Mouse (Mus musculus) liver, embryonic 11.5 days (tissue): Measurements from ENCODE around the gene Ldah. TPM values are rescaled to one million over a fixed set of nuclear protein-coding genes. Genes with fewer than 3 reads are reported as not detected.
A peak's percentile ranks its signal among the peaks of the same experiment; 100 is the strongest.

ENCODE experiments used
- ATAC-seq: fragments of 200-750 bp; cut with Nextera tagmentation; replicated peaks from 2 replicates; pipeline ENCODE4 v1.8.0; 2017; ENCODE audit warnings: moderate number of reproducible peaks, mild to moderate bottlenecking, moderate TSS enrichment, moderate library complexity; ENCODE audit not compliant: low FRiP score
- DNase-seq: peaks from one replicate; pipeline ENCODE4 v3.0.0-alpha.2; 2017; ENCODE audit warnings: low spot score
- H3K27ac ChIP-seq: fragments of 300-500 bp; sonication (generic); 2 replicates; pipeline ENCODE4 v1.5.1; 2014; ENCODE audit warnings: mild to moderate bottlenecking, low read depth, low read length, control low read depth
- H3K27me3 ChIP-seq: fragments of 300-500 bp; sonication (generic); replicated peaks from 2 replicates; pipeline ENCODE4 v1.6.1; 2014; ENCODE audit warnings: low read length, mixed read lengths; ENCODE audit not compliant: control insufficient read depth, insufficient read depth
- H3K36me3 ChIP-seq: fragments of 300-500 bp; sonication (generic); 2 replicates; pipeline ENCODE4 v1.6.1; 2014; ENCODE audit warnings: mild to moderate bottlenecking, low read length, moderate library complexity, mixed read lengths; ENCODE audit not compliant: control insufficient read depth, insufficient read depth
- H3K4me1 ChIP-seq: fragments of 300-500 bp; sonication (generic); replicated peaks from 2 replicates; pipeline ENCODE4 v1.6.1; 2014; ENCODE audit warnings: low read length, mixed read lengths; ENCODE audit not compliant: control insufficient read depth, insufficient read depth
- H3K4me2 ChIP-seq: fragments of 300-500 bp; sonication (generic); 2 replicates; pipeline ENCODE4 v1.6.1; 2014; ENCODE audit warnings: mild to moderate bottlenecking, control low read depth, moderate library complexity
- H3K4me3 ChIP-seq: fragments of 300-500 bp; sonication (generic); 2 replicates; pipeline ENCODE4 v1.5.1; 2014; ENCODE audit warnings: low read depth, low read length, control low read depth
- H3K9ac ChIP-seq: fragments of 300-500 bp; sonication (generic); 2 replicates; pipeline ENCODE4 v1.6.1; 2014; ENCODE audit warnings: low read depth, low read length, control low read depth
- H3K9me3 ChIP-seq: fragments of 300-500 bp; sonication (generic); 2 replicates; pipeline ENCODE4 v1.6.1; 2016; ENCODE audit warnings: low read length, inconsistent platforms, mixed read lengths; ENCODE audit not compliant: control insufficient read depth
- WGBS: fragments of 180-500 bp; shearing (Covaris S2); extraction: QIAGEN DNeasy Blood & Tissue Kit; methylation state at CpG from one replicate; pipeline ENCODE4 v1.1.7; 2014; 5-methylcytosine and 5-hydroxymethylcytosine counted together
- polyA plus RNA-seq: library from polyadenylated mRNA; unstranded; fragments of >200 nt; fragmentation: Nextera tagmentation; extraction: Ambion mirVana; gene quantifications from 2 replicates; pipeline ENCODE4 v1.2.1, GENCODE M21; 2014

The Ldah gene
- polyA plus RNA-seq, 1 experiment from 2014 or later, result 57.2 TPM

DNA sequence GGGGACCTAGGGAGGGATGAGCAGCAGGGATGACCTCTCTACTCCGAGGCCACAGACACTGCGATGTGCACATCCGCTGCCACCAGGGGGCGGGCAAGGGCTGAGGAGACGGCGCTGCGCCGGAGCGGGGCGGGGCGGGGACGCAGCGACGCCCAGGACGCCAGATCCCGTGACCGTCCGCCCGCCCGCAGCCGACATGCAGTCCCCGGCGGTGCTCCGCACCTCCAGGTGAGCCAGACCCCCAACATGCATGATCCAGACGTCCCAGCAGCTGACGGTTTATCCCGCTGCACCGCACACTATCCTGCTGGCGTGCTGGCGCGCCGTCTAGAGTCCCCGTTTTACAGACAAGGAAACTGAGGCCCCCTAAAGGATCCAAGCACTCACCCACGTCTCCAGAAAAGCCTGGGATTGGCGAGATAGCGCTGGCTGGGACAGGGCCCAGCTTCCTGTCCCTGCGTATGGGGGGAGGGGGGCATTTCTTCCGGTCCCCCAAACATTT is 105.4 kb downstream of the Ldah start, which contains the start of gene Hs1bp3:
TSS of gene Hs1bp3 (plus strand) at position 163 of the 502 bp plus-strand sequence.
- no peaks in the 10 kb centered on the region for H3K9me3 ChIP-seq
- ATAC-seq (peak; percentile 87), DNase-seq (peak; percentile 89)
- H3K9ac ChIP-seq, result peak within 1 kb of the TSS; percentile 77
- H3K27me3 ChIP-seq, result peaks cover 21% of the 10 kb centered on the region
- H3K4me2 ChIP-seq, result peak within 1 kb of the TSS; percentile 94
- 0% methylated on average over 36 of the region's 38 CpGs for WGBS
- peaks cover 1% of the 10 kb centered on the region; the same call in 1 of the 2 replicates for H3K36me3 ChIP-seq
- H3K4me3 ChIP-seq, result peak within 1 kb of the TSS; percentile 76
- H3K4me1 ChIP-seq, result no peaks in the 10 kb centered on the region
- no peak within 1 kb of the TSS for H3K27ac ChIP-seq

DNA sequence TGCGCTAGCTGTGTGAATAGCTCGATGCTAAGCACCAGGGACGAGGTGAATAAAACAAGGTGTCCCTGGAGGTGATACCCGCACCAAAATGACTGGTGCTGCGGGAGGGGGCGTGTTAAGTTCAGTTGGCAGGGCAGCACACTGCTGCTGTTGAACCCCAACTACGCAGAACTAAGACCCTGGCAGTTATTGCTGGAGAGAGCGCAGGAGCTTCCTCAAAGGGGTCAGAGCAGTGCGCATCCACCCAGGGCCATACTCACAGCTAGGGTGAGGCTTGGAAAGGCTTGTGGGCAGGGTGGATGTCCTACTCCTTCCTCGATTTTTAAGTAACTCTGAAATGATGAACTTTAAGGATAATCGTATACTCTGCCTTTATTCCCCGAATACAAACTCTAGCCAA is 105.9 kb downstream of the Ldah start:
- peaks cover 3% of the 10 kb centered on the region; the same call in 1 of the 2 replicates for H3K36me3 ChIP-seq
- H3K4me3 ChIP-seq, result peak overlapping the region; percentile 76
- H3K9me3 ChIP-seq, result no peaks in the 10 kb centered on the region
- ATAC-seq (no peak), DNase-seq (no peak)
- peaks cover 21% of the 10 kb centered on the region for H3K27me3 ChIP-seq
- H3K9ac ChIP-seq, result peak overlapping the region; percentile 77
- H3K4me2 ChIP-seq, result peak overlapping the region; percentile 94
- no peak overlapping the region for H3K27ac ChIP-seq
- WGBS, result 19% methylated on average over 12 of the region's 12 CpGs
- H3K4me1 ChIP-seq, result no peaks in the 10 kb centered on the region

DNA sequence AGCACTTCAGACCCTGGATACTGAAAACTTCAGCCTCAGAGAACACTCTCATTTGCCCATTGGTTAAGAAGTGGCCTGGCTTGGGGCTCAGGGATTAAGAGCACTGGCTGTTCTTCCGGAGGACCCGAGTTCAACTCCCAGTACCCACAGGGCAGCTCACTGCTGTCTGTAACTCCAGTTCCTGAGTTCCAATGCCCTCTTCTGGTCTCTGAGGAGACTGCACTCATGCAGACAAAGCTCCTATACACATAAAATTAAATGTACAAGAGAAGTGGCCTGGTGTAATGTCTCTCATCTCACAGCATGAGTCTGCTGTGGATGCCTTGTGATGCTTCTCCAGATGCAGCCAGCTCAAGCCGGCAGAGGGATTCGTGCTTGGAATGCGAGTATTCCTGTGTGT is 108.6 kb downstream of the Ldah start:
- no peak overlapping the region for H3K9ac ChIP-seq
- DNase-seq, result no peak
- no peak for ATAC-seq
- H3K36me3 ChIP-seq, result peaks cover 3% of the 10 kb centered on the region; the same call in 1 of the 2 replicates
- H3K4me2 ChIP-seq, result no peak overlapping the region
- H3K27ac ChIP-seq, result no peak overlapping the region
- H3K9me3 ChIP-seq, result no peaks in the 10 kb centered on the region
- peaks cover 4% of the 10 kb centered on the region for H3K27me3 ChIP-seq
- WGBS, result 82% methylated on average over 5 of the region's 5 CpGs
- H3K4me1 ChIP-seq, result no peaks in the 10 kb centered on the region
- no peak overlapping the region for H3K4me3 ChIP-seq

DNA sequence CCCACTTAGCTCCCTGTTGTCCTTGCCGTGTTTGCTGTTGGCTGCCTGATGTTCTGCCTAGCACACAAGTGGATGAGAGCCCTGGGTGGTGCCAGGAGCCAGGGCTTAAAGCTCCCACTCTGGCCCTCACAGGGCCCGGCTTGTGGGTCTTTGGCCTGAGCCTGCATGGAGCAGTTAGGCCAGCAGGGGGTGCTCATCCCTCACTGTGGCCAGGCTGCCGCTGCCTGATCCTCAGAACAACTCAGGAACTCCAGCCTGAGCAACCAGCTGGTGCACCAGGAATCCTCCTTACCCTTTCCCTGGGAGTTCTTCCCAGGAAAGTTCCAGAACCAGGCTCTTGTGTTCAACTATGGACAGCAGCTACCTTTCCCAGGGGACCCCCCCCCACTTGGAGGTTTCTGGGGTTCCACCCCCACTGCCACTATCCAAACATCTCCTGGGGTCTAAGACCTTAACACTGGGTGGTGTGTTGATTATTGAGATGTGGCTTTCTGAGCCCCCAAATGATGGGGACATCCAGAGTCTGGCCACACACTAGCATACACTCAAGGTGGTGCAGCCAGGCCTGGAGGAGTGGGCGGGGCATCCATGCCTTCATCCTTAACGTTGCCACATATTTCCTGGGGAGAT is 112.3 kb downstream of the Ldah start:
- Histone ChIP-seq H3K27ac (no peak overlapping the region), H3K4me1 (no peaks in the 10 kb centered on the region), H3K9me3 (no peaks in the 10 kb centered on the region), H3K4me3 (no peak overlapping the region), H3K9ac (no peak overlapping the region), H3K36me3 (peaks cover 3% of the 10 kb centered on the region; the same call in 1 of the 2 replicates), H3K4me2 (no peak overlapping the region), H3K27me3 (no peaks in the 10 kb centered on the region)
- no peak for ATAC-seq
- DNase-seq, result peak; percentile 62
- WGBS, result 43% methylated on average over 5 of the region's 5 CpGs

DNA sequence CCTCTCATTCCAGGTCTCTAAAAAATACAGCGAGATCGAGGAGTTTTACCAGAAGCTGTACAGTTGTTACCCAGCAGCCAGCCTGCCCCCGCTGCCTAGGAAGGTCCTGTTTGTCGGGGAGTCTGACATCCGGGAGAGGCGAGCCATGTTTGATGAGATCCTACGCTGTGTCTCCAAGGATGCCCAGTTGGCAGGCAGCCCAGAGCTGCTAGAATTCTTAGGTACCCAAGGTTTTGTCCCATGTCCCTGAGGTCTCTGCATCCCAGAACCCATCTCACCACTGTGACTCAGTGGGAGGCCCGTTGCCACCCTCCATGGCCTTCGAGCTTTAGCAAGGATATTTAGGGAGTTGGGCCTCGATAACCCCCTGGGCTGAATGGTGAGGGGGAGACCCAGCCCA is 113.6 kb downstream of the Ldah start:
- Histone ChIP-seq H3K4me3 (no peak overlapping the region), H3K27me3 (no peaks in the 10 kb centered on the region), H3K27ac (no peak overlapping the region), H3K9ac (no peak overlapping the region), H3K4me1 (no peaks in the 10 kb centered on the region), H3K9me3 (no peaks in the 10 kb centered on the region), H3K4me2 (no peak overlapping the region), H3K36me3 (peaks cover 3% of the 10 kb centered on the region; the same call in 1 of the 2 replicates)
- DNase-seq (no peak), ATAC-seq (no peak)
- 90% methylated on average over 10 of the region's 10 CpGs for WGBS

DNA sequence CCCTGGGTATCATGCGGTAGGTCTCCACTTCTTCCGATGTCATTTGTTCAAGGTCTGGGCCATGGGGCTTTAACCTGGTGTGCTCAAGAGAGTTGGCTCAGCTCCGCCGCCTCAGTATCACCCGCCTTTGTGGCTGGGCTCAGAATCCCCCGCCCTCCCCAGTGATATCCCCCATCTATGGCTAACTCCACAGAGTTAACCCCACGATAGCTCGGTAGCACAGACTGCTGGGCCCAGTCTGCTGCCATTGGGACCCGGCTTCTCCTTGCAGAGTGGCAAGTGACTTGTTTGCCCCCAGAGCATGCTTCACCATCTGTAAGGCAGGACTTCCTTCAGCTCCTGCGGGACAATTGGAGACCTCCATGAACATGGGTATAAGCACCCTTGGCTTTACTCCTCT is 116.2 kb downstream of the Ldah start:
- 79% methylated on average over 10 of the region's 10 CpGs for WGBS
- no peak for DNase-seq

DNA sequence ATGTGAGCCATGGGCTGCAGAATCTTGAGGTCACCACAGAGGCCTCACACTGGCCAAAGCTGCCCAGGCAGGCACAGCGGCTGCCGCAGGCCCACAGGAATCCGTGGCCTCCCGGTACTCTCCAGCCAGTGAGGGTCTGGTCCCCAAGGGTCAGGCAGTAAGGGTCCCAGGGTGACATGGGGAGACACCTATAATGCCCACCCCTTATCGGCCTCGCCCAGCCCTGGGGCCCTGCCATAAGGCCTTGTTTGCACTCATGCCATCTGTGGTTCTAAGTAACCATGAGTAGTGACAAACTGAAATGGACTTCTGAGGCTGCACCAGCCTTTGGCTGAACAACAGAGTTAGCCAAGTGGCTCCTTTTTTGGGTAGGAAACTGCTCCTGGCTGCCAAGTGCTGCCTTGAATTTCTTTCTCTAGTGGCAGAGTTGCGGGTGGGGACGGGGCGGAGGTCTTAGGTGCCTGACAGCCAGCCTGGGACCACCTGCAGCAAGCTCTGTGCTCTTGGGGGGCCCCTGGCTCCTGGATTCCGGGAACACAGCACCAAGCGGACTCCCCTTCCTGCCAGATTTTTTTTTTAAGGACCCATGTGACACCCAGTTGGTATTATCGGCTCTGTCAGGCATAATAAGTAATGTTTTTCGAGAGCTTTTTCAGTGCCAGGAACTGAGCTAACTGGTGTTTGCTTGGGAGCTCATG is 117.5 kb downstream of the Ldah start:
- Histone ChIP-seq H3K9me3 (no peaks in the 10 kb centered on the region), H3K27me3 (no peaks in the 10 kb centered on the region), H3K9ac (no peak overlapping the region), H3K4me1 (no peaks in the 10 kb centered on the region), H3K4me3 (no peak overlapping the region), H3K27ac (no peak overlapping the region), H3K36me3 (peaks cover 4% of the 10 kb centered on the region; the same call in 1 of the 2 replicates), H3K4me2 (no peak overlapping the region)
- DNase-seq (no peak), ATAC-seq (no peak)
- WGBS, result 91% methylated on average over 13 of the region's 13 CpGs

More for the DNA sequence above, 116.2 kb downstream of the Ldah start:
- Histone ChIP-seq H3K4me2 (no peak overlapping the region), H3K36me3 (no peaks in the 10 kb centered on the region; the same call in 1 of the 2 replicates), H3K4me3 (no peak overlapping the region), H3K4me1 (no peaks in the 10 kb centered on the region), H3K27ac (no peak overlapping the region), H3K9ac (no peak overlapping the region), H3K27me3 (no peaks in the 10 kb centered on the region), H3K9me3 (no peaks in the 10 kb centered on the region)
- no peak for ATAC-seq

DNA sequence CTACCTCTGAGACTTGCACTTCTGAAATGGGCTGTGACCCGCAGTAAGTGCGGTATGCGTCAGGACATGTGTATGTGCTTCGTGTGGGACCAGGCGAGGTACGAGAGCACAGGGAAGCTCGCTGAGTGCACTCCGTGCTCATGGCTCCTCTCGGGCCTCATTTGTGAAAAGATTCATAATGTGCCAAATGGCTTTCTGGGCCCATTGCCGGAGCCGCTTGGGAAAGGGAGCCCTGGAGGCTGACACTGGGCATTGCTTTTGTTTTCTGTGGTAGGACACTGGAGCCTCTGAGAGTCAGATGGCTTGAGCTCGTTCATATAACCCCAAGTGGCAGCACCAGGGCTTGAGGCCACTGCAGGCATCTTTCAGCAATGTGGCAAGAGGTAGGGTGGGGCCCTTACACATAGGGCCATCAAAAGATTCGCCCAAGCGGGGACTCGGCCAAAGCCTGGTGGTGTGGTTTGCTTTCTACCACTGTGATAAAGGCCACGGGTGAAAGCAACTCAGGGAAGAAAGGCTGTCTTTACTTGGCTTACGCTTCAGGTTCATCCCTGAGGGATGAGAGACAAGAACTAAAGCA is 118.1 kb downstream of the Ldah start:
- Histone ChIP-seq H3K36me3 (peaks cover 4% of the 10 kb centered on the region; the same call in 1 of the 2 replicates), H3K27ac (no peak overlapping the region)
- WGBS, result 92% methylated on average over 17 of the region's 17 CpGs

More for the DNA sequence above, 118.1 kb downstream of the Ldah start:
- no peaks in the 10 kb centered on the region for H3K9me3 ChIP-seq
- H3K4me2 ChIP-seq, result no peak overlapping the region
- no peaks in the 10 kb centered on the region for H3K4me1 ChIP-seq
- DNase-seq (no peak), ATAC-seq (no peak)
- no peaks in the 10 kb centered on the region for H3K27me3 ChIP-seq
- H3K9ac ChIP-seq, result no peak overlapping the region
- H3K4me3 ChIP-seq, result no peak overlapping the region
